Mouse (Mus musculus) cerebellum, adult 18-20 months (tissue): ENCODE measurements around the gene Agap1.

Experiments
- DNase-seq, 2 experiments: peaks; one replicate each; pipeline ENCODE4 v3.0.0; 2021

Agap1 gene

GRCm38 (mm10) chr1:89509763-89510340 lies 55.2 kb downstream of the Agap1 start:
- no peak for DNase-seq

GRCm38 (mm10) chr1:89510731-89511130 lies 56.1 kb downstream of the Agap1 start:
- DNase-seq = no peak

- no peak for DNase-seq
Observed at GRCm38 (mm10) chr1:89513616-89514283, 59.1 kb downstream of the Agap1 start.

- DNase-seq = no peak
Observed at GRCm38 (mm10) chr1:89515808-89516560, 61.4 kb downstream of the Agap1 start.

- no peak for DNase-seq
Observed at GRCm38 (mm10) chr1:89517817-89518216, 63.2 kb downstream of the Agap1 start.

GRCm38 (mm10) chr1:89519914-89520643 lies 65.5 kb downstream of the Agap1 start:
- no peak for DNase-seq

GRCm38 (mm10) chr1:89521406-89521805 lies 66.8 kb downstream of the Agap1 start:
- no peak for DNase-seq

- DNase-seq = no peak
Observed at GRCm38 (mm10) chr1:89521935-89522535, 67.4 kb downstream of the Agap1 start.

GRCm38 (mm10) chr1:89524369-89524768 lies 69.8 kb downstream of the Agap1 start:
- DNase-seq = peak; percentile 90 to 95

GRCm38 (mm10) chr1:89524998-89525397 lies 70.4 kb downstream of the Agap1 start:
- no peak for DNase-seq

GRCm38 (mm10) chr1:89525825-89526224 lies 71.2 kb downstream of the Agap1 start:
- DNase-seq = peak; percentile 87 to 92

GRCm38 (mm10) chr1:89528671-89529276 lies 74.2 kb downstream of the Agap1 start:
- no peak for DNase-seq

GRCm38 (mm10) chr1:89533702-89534101 lies 79.1 kb downstream of the Agap1 start:
- DNase-seq = no peak

GRCm38 (mm10) chr1:89535206-89535605 lies 80.6 kb downstream of the Agap1 start:
- DNase-seq = no peak

- DNase-seq = no peak
Observed at GRCm38 (mm10) chr1:89538163-89538946, 83.7 kb downstream of the Agap1 start.

GRCm38 (mm10) chr1:89539127-89539526 lies 84.5 kb downstream of the Agap1 start:
- DNase-seq = no peak

- DNase-seq = no peak
Observed at GRCm38 (mm10) chr1:89541151-89541550, 86.5 kb downstream of the Agap1 start.

GRCm38 (mm10) chr1:89542464-89542863 lies 87.9 kb downstream of the Agap1 start:
- DNase-seq = no peak

- no peak for DNase-seq
Observed at GRCm38 (mm10) chr1:89543312-89543711, 88.7 kb downstream of the Agap1 start.

- no peak for DNase-seq
Observed at GRCm38 (mm10) chr1:89544094-89544493, 89.5 kb downstream of the Agap1 start.

GRCm38 (mm10) chr1:89545099-89545498 lies 90.5 kb downstream of the Agap1 start:
- no peak for DNase-seq
